Mouse (Mus musculus) embryonic fibroblast, embryonic 13.5 days (primary cell): ENCODE results near the gene Serpinh1. TPM values are rescaled to one million over a fixed set of nuclear protein-coding genes. Genes with fewer than 3 reads are reported as not detected.
A peak's percentile ranks its signal among the peaks of the same experiment; 100 is the strongest.

Experiments used
- H3K27ac ChIP-seq: 2 replicates; pipeline ENCODE4 v1.5.1; 2012; ENCODE audit warnings: low read length, control low read depth, inconsistent platforms; ENCODE audit not compliant: insufficient read depth
- H3K4me1 ChIP-seq: 2 replicates; pipeline ENCODE4 v1.6.1; 2011; ENCODE audit warnings: low read length; ENCODE audit not compliant: control insufficient read depth, insufficient read depth
- H3K4me3 ChIP-seq: 2 replicates; pipeline ENCODE4 v1.5.1; 2011; ENCODE audit warnings: mild to moderate bottlenecking, control low read depth, low read length; ENCODE audit not compliant: insufficient read depth
- CTCF ChIP-seq: IDR thresholded peaks from 2 replicates; pipeline ENCODE4 v1.5.1; 2011; ENCODE audit warnings: mild to moderate bottlenecking, control low read depth, low read length, moderate library complexity, borderline replicate concordance; ENCODE audit not compliant: insufficient read depth
- POLR2A ChIP-seq: IDR thresholded peaks from 2 replicates; pipeline ENCODE4 v1.6.1; 2011; ENCODE audit warnings: low read depth, mild to moderate bottlenecking, control low read depth, low read length, moderate library complexity
- polyA plus RNA-seq: library from polyadenylated mRNA; stranded (reverse); fragments of >200 nt; gene quantifications from 2 replicates; pipeline ENCODE4 v1.2.4, GENCODE M21; 2011; ENCODE audit warnings: low read depth; ENCODE audit not compliant: missing spikeins, insufficient read length

The Serpinh1 gene
- polyA plus RNA-seq, 1 experiment, result 2,700 TPM

DNA sequence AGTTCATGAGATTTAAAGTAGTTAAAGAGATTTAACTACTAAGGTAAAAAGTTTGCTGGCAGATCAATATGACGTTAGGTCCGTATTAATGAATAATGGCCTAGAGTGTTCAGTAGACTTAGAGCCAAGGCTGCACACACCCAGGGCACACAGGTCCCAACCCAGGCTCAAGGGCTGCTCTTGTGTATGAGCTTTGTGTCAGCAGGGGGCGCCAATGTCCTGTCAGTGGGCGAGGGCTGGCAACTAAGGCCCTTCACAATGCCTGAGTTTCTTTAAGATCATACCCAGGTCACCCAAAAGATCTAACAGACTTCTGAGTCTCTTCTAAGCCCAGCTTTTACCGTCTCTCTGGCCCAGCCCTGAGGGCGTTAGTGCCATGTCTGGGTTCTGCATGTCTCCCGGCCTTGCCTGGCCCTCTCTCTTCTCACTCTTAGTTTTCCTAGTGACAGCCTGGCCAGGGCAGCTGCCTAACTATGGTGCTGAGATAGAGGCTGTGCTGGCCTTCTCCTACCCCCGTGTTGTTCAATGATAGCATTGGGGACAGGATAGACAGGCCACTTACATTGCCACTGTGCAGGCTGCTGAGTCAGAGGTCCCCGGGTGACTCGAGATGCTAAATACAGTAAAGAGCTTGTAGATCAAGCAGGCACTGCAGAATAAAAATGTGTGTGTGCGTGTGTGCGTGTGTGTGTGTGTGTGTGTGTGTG is 20.1 kb downstream of the Serpinh1 start:
- TF ChIP-seq CTCF, result peak; percentile 96
- no peak for TF ChIP-seq POLR2A
- Histone ChIP-seq H3K27ac (no peak overlapping the region), H3K4me3 (no peak overlapping the region), H3K4me1 (no peaks in the 10 kb centered on the region)

DNA sequence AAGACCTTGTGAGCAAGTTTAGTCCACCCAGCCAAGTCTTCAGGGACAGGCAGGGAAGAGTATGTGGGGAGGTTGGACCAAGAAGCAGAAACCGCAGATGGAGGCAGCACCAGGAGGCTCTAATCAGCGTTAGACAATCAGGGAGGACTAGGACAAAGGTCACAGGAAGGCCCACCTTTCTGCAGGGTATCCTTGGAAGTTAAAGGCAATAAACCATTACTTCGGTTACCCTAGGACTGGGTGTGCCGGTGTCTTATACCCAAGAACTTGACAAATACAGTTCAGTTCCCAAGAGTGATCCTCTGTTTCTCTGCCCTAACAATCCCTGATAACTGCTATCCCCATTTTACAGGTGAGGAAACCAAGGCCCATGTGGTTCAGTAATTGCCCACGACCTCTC is 23.0 kb downstream of the Serpinh1 start:
- TF ChIP-seq POLR2A (no peak), CTCF (no peak)

DNA sequence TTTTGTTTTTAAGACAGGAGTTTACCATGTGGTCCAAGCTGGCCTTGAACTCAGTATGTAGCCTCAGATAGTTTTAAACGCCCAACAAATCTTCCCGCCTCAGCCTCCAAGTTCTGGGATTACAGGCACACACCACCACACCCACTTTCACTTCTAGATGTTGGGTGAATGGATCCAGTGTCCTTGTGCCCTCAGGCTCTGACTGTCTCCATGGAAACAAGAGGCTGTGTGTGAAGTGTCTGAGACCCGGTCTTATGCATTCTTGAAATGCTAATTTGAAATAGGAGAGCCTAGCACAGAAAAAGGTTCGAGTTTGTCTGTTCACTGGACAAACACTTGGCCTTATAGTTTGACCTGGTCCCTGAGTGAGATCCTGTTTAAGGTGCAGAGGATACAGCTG is 24.2 kb downstream of the Serpinh1 start:
- no peak overlapping the region for H3K27ac ChIP-seq
- H3K4me3 ChIP-seq, result no peak overlapping the region
- TF ChIP-seq POLR2A (no peak), CTCF (no peak)
- no peaks in the 10 kb centered on the region for H3K4me1 ChIP-seq

More for the DNA sequence above, 23.0 kb downstream of the Serpinh1 start:
- Histone ChIP-seq H3K27ac (no peak overlapping the region), H3K4me3 (no peak overlapping the region), H3K4me1 (no peaks in the 10 kb centered on the region)

DNA sequence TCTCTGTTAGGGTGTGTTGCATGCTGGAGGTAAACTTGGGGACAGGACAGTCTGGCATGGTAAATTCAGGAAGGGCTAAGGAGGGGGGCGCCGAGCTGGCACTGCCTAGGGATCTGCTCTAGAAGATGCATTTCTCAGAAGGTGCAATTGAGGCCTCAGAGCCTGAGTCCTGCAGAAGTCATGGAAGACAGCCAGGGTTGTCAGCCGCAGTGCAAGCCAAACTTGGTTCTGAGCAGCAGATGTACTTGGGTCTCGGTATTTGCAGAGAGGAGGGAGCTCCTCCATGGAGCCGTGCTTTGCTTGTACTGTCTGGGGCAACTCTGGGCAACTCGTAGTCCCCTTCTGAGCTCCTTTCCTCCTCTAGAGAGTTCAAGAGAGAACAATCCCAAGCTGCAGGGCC is 26.9 kb downstream of the Serpinh1 start:
- no peak overlapping the region for H3K4me3 ChIP-seq
- H3K27ac ChIP-seq, result no peak overlapping the region
- H3K4me1 ChIP-seq, result peaks cover 15% of the 10 kb centered on the region
- TF ChIP-seq CTCF, result no peak

DNA sequence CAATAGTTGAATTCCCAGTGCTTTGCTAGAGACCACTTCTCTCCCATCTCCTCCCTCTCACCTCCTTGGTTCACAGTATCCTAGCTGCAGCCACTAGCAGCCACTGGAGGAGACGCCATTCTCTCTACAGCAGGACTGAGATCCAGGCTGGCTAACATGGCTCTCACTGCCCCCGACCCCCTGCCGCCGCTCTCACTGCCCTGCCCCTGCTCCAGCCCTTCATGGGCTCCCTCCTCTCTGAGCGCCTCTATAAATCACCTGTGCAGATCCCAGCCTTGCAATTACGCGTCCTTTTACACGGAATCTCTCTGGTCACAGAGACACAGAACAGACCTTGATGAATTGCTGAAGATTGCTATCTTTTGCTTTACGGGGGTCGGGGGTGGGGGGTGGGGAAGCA is 28.2 kb downstream of the Serpinh1 start:
- H3K4me3 ChIP-seq, result no peak overlapping the region
- no peak for TF ChIP-seq POLR2A
- no peak for TF ChIP-seq CTCF
- H3K27ac ChIP-seq, result no peak overlapping the region
- peaks cover 17% of the 10 kb centered on the region for H3K4me1 ChIP-seq

DNA sequence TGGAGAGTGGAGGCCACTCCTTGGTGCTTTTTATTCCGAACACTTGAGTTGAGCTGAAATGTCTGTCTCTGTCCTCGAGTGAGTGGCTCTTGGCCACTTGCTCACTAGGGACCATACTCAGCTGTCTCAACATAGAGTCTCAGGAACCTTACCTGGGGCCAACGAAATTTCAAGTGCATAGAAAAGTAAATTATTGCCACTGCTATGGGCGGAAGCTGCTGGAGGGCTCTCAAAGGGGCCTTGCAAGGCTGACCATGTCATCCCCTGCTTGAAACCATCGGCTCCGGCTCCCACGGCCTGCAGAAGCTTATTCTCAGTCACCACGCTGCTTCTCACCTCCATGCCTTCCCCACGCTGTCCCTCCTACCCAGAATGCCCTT is 29.7 kb downstream of the Serpinh1 start:
- H3K4me3 ChIP-seq, result no peak overlapping the region

DNA sequence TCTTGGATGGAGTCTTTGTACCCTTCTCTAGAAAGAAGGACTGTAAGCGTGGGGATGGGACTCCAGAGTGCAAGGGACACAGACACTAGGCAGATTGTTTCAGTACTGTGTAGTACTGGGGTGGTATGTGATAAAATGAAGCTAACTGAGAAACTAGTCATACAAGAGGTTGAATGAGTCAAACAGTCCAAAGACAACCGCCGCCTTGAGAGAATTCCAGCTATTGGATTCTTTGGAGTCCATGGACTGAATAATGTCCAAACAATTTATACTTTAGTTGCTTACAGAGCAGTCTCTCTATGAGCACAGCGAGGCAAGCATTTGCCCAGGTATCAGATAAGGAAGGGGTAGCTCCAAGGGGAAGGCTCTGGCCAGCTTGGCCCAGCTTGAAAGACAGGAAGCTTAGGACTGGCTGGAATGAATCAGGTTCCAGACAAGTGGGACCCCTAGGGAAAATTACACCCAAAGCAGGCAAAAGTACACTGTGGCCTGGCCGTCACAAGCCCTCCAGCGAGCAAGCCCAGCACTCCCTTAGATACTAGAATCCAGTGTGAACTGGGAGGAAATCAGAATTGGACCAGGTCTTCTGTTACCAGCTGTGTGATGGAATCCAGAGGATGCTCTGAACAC is 30.2 kb downstream of the Serpinh1 start:
- H3K27ac ChIP-seq, result peak overlapping the region; percentile 70
- H3K4me1 ChIP-seq, result peaks cover 23% of the 10 kb centered on the region
- TF ChIP-seq POLR2A (no peak), CTCF (no peak)
- H3K4me3 ChIP-seq, result no peak overlapping the region

More for the DNA sequence above, 29.7 kb downstream of the Serpinh1 start:
- Histone ChIP-seq H3K4me1 (peaks cover 23% of the 10 kb centered on the region), H3K27ac (peak overlapping the region; percentile 69)
- TF ChIP-seq CTCF, result no peak
- no peak for TF ChIP-seq POLR2A

DNA sequence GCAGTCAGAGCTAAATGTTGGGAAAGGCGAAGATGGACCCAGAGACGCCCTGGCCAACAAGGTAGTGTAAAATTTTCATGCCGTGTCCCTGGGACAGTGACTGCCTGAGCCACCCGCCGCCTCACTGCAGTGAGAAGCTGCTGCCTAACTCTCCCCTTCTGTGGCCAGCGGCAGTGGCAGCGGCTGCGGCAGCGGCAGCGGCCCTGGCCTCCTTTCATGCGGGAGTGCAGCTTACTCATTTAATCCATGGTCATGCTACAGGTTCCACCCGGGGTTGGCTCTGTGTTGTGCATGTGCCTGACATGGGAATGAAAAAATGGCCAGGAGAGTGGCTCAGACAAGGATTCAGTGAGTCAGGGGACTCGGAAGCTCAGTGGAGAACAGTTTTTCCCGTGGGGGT is 32.5 kb downstream of the Serpinh1 start:
- Histone ChIP-seq H3K4me1 (peaks cover 23% of the 10 kb centered on the region), H3K27ac (peak overlapping the region; percentile 29; the same call in 1 of the 2 replicates), H3K4me3 (no peak overlapping the region)
- no peak for TF ChIP-seq CTCF
- TF ChIP-seq POLR2A, result no peak

DNA sequence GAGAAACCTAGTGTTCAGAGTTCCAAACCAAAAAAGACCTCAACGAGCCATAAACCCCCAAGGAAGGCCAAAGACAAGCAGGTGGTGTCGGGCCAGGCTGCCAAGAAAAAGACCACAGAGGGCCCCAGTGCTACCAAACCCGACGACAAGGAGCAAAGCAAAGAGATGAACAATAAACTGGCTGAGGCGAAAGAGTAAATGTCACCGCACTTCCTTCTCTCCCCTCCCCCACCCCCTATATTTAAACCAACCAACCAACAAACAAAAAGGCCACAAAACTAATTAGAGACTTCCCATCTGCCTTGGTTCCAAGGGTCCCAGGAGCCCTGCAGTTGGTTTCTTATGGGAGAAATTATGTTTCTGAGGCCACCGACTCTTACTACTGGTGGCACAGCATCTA is 35.6 kb downstream of the Serpinh1 start:
- H3K27ac ChIP-seq, result no peak overlapping the region
- H3K4me3 ChIP-seq, result no peak overlapping the region
- TF ChIP-seq CTCF, result no peak
- no peak for TF ChIP-seq POLR2A
- peaks cover 13% of the 10 kb centered on the region for H3K4me1 ChIP-seq

DNA sequence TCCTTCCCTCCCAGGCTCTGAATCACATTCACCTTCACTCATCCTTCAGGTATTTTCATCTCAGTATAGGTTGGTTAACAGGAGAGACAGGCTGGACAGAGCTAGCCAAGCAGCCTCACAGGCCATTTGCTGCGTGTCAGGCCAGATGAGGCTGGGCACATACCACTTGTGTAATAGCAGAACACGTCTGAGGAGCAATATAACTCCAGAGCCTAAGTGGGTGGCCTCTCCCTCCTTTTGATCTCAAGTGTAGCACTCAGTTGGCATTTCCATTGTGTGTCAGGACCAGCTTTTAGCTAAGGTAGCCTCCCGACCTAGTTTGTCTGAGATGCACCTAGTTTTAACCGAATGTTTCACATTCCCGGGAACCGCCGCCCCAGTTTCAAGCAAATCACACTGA is 36.8 kb downstream of the Serpinh1 start:
- TF ChIP-seq POLR2A, result no peak
- no peak for TF ChIP-seq CTCF
- peaks cover 8% of the 10 kb centered on the region; the same call in 1 of the 2 replicates for H3K4me1 ChIP-seq
- no peak overlapping the region for H3K4me3 ChIP-seq
- no peak overlapping the region for H3K27ac ChIP-seq

DNA sequence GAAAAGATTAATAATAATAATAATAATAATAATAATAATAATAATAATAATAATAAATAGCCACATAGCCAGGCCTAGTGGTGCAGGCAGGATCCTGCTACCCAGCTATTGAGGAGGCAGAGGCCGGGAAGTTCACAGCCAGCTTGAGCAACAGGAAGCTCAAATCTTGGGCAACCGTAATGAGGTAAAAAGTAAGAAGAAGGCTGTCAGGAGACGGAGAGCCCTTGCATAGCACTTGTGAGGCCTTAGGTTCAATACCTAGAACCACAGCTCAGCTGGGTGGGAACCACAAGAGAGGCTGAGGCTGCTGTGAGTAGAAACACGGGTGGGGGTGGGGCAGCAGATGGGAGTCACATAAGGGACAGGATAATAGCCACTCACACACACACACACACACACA is 38.5 kb downstream of the Serpinh1 start:
- TF ChIP-seq POLR2A (no peak), CTCF (no peak)
- Histone ChIP-seq H3K4me3 (no peak overlapping the region), H3K27ac (no peak overlapping the region), H3K4me1 (0 out of 2 replicates have a peak, but pooled peaks cover 4% of the 10 kb centered on the region)
